Mouse (Mus musculus): Measurements from ENCODE around the gene Ebf1. TPM values are rescaled to one million over a fixed set of nuclear protein-coding genes. Genes with fewer than 3 reads are reported as not detected.

Ebf1 gene
- polyA plus RNA-seq, 1 experiment from 2014 or later = 111 TPM

DNA sequence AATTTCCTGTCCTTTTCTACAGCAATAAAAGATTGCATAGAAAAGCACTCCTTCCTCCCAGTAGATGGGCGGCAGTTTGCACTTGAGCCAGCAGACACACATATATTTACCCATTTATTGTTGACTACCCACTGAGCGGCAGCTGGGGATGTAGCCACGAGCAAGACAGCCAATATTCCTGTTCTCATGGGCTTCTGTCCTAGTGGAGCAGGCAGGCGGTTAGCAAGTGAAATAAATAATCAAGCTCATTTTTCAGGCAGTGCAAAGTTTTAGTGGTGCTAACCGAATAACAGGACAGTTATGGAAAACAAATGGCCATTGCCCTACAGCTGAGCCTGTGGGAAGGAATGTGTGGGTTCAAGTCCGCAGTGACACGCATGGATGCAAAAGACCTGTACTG is 196.4 kb downstream of the Ebf1 start:
- ATAC-seq (ENCODE audit: low FRiP score) (no peak), DNase-seq (ENCODE audit: low spot score) (no peak)
- no peaks in the 10 kb centered on the region for H3K4me1 ChIP-seq (replicated peaks; ENCODE audit: control insufficient read depth, insufficient read depth, low read length)
- no peak overlapping the region for H3K4me2 ChIP-seq (replicated peaks; ENCODE audit: low read depth, low read length)
- H3K36me3 ChIP-seq (ENCODE audit: control insufficient read depth, insufficient read depth, low read length) = no peaks in the 10 kb centered on the region
- WGBS = 78% methylated on average over 7 of the region's 7 CpGs
- no peaks in the 10 kb centered on the region for H3K9me3 ChIP-seq (ENCODE audit: control insufficient read depth, low read length)
- no peaks in the 10 kb centered on the region for H3K27me3 ChIP-seq (ENCODE audit: control insufficient read depth, insufficient read depth, low read length)
- no peak overlapping the region for H3K4me3 ChIP-seq (ENCODE audit: low read depth, low read length)
- no peak overlapping the region for H3K27ac ChIP-seq (ENCODE audit: low read depth, low read length)
- H3K9ac ChIP-seq (ENCODE audit: low read depth, low read length) = no peak overlapping the region

- ATAC-seq (ENCODE audit: low FRiP score) = no peak
- WGBS = 82% methylated on average over 5 of the region's 5 CpGs
- H3K27me3 ChIP-seq (ENCODE audit: control insufficient read depth, insufficient read depth, low read length) = no peaks in the 10 kb centered on the region
Measured at GRCm38 (mm10) chr11:44814847-44815246, 197.7 kb downstream of the Ebf1 start.

GRCm38 (mm10) chr11:44815991-44816390 is 198.9 kb downstream of the Ebf1 start:
- 79% methylated on average over 4 of the region's 4 CpGs for WGBS
- ATAC-seq (ENCODE audit: low FRiP score) (no peak), DNase-seq (ENCODE audit: low spot score) (no peak)
- no peak overlapping the region for H3K4me3 ChIP-seq (ENCODE audit: low read depth, low read length)
- no peaks in the 10 kb centered on the region for H3K36me3 ChIP-seq (ENCODE audit: control insufficient read depth, insufficient read depth, low read length)
- H3K4me2 ChIP-seq (replicated peaks; ENCODE audit: low read depth, low read length) = no peak overlapping the region
- no peak overlapping the region for H3K27ac ChIP-seq (ENCODE audit: low read depth, low read length)
- H3K27me3 ChIP-seq (ENCODE audit: control insufficient read depth, insufficient read depth, low read length) = no peaks in the 10 kb centered on the region
- no peaks in the 10 kb centered on the region for H3K9me3 ChIP-seq (ENCODE audit: control insufficient read depth, low read length)
- no peaks in the 10 kb centered on the region for H3K4me1 ChIP-seq (replicated peaks; ENCODE audit: control insufficient read depth, insufficient read depth, low read length)
- H3K9ac ChIP-seq (ENCODE audit: low read depth, low read length) = no peak overlapping the region

More at GRCm38 (mm10) chr11:44814847-44815246, 197.7 kb downstream of the Ebf1 start:
- no peak overlapping the region for H3K9ac ChIP-seq (ENCODE audit: low read depth, low read length)
- no peaks in the 10 kb centered on the region for H3K36me3 ChIP-seq (ENCODE audit: control insufficient read depth, insufficient read depth, low read length)
- H3K9me3 ChIP-seq (ENCODE audit: control insufficient read depth, low read length) = no peaks in the 10 kb centered on the region
- no peaks in the 10 kb centered on the region for H3K4me1 ChIP-seq (replicated peaks; ENCODE audit: control insufficient read depth, insufficient read depth, low read length)
- DNase-seq (ENCODE audit: low spot score) = no peak
- H3K27ac ChIP-seq (ENCODE audit: low read depth, low read length) = no peak overlapping the region
- no peak overlapping the region for H3K4me3 ChIP-seq (ENCODE audit: low read depth, low read length)
- no peak overlapping the region for H3K4me2 ChIP-seq (replicated peaks; ENCODE audit: low read depth, low read length)

DNA sequence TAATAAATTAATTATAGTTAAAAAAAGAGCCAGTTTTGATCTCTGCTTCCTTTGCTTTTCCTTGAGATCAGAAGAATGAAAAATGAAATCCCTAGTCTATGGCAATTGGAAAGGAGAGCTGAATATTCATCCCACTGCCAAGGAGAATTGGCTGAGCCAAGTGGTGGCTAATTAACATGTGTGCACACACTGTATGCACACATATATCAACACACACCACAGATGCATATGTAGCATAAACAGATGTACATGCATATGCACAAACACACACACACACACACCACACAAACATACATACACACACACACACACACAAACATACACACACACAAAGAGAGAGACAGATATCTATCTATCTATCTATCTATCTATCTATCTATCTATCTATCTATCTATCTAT is 205.2 kb downstream of the Ebf1 start:
- no peaks in the 10 kb centered on the region for H3K36me3 ChIP-seq (ENCODE audit: control insufficient read depth, insufficient read depth, low read length)
- no peak overlapping the region for H3K4me3 ChIP-seq (ENCODE audit: low read depth, low read length)
- DNase-seq (ENCODE audit: low spot score) = no peak
- H3K4me2 ChIP-seq (replicated peaks; ENCODE audit: low read depth, low read length) = no peak overlapping the region
- no peak overlapping the region for H3K27ac ChIP-seq (ENCODE audit: low read depth, low read length)
- no peak overlapping the region for H3K9ac ChIP-seq (ENCODE audit: low read depth, low read length)
- H3K27me3 ChIP-seq (ENCODE audit: control insufficient read depth, insufficient read depth, low read length) = no peaks in the 10 kb centered on the region
- H3K4me1 ChIP-seq (replicated peaks; ENCODE audit: control insufficient read depth, insufficient read depth, low read length) = no peaks in the 10 kb centered on the region
- ATAC-seq (ENCODE audit: low FRiP score) = no peak
- no peaks in the 10 kb centered on the region for H3K9me3 ChIP-seq (ENCODE audit: control insufficient read depth, low read length)

- ATAC-seq (ENCODE audit: low FRiP score) = peak; percentile 62
- H3K9me3 ChIP-seq (ENCODE audit: control insufficient read depth, low read length) = no peaks in the 10 kb centered on the region
- H3K4me2 ChIP-seq (replicated peaks; ENCODE audit: low read depth, low read length) = peak overlapping the region; percentile 17
- no peak overlapping the region for H3K4me3 ChIP-seq (ENCODE audit: low read depth, low read length)
- WGBS = 11% methylated on average over 14 of the region's 14 CpGs
- peak; percentile 55 for DNase-seq (ENCODE audit: low spot score)
- H3K27ac ChIP-seq (ENCODE audit: low read depth, low read length) = peak overlapping the region; percentile 76
- no peaks in the 10 kb centered on the region for H3K27me3 ChIP-seq (ENCODE audit: control insufficient read depth, insufficient read depth, low read length)
- 0 out of 2 replicates have a peak, but pooled peaks cover 4% of the 10 kb centered on the region for H3K4me1 ChIP-seq (replicated peaks; ENCODE audit: control insufficient read depth, insufficient read depth, low read length)
- peak overlapping the region; percentile 2 for H3K9ac ChIP-seq (ENCODE audit: low read depth, low read length)
- H3K36me3 ChIP-seq (ENCODE audit: control insufficient read depth, insufficient read depth, low read length) = no peaks in the 10 kb centered on the region
Measured at GRCm38 (mm10) chr11:44832227-44832939, 215.3 kb downstream of the Ebf1 start.

GRCm38 (mm10) chr11:44832940-44833254 is 215.8 kb downstream of the Ebf1 start:
- Histone ChIP-seq H3K27me3 (ENCODE audit: control insufficient read depth, insufficient read depth, low read length) (no peaks in the 10 kb centered on the region), H3K4me2 (replicated peaks; ENCODE audit: low read depth, low read length) (peak overlapping the region; percentile 29), H3K27ac (ENCODE audit: low read depth, low read length) (peak overlapping the region; percentile 76), H3K4me1 (replicated peaks; ENCODE audit: control insufficient read depth, insufficient read depth, low read length) (0 out of 2 replicates have a peak, but pooled peaks cover 4% of the 10 kb centered on the region), H3K4me3 (ENCODE audit: low read depth, low read length) (no peak overlapping the region), H3K9ac (ENCODE audit: low read depth, low read length) (no peak overlapping the region), H3K9me3 (ENCODE audit: control insufficient read depth, low read length) (no peaks in the 10 kb centered on the region), H3K36me3 (ENCODE audit: control insufficient read depth, insufficient read depth, low read length) (no peaks in the 10 kb centered on the region)
- DNase-seq (ENCODE audit: low spot score) (peak; percentile 55), ATAC-seq (ENCODE audit: low FRiP score) (no peak; the same call in 1 of the 2 replicates)
- under 1% methylated on average over 4 of the region's 4 CpGs for WGBS

GRCm38 (mm10) chr11:44833351-44833996 is 216.4 kb downstream of the Ebf1 start:
- 23% methylated on average over 18 of the region's 18 CpGs for WGBS
- peak; percentile 68 for DNase-seq (ENCODE audit: low spot score)
- Histone ChIP-seq H3K27ac (ENCODE audit: low read depth, low read length) (peak overlapping the region; percentile 76), H3K27me3 (ENCODE audit: control insufficient read depth, insufficient read depth, low read length) (no peaks in the 10 kb centered on the region), H3K4me1 (replicated peaks; ENCODE audit: control insufficient read depth, insufficient read depth, low read length) (0 out of 2 replicates have a peak, but pooled peaks cover 4% of the 10 kb centered on the region), H3K9me3 (ENCODE audit: control insufficient read depth, low read length) (no peaks in the 10 kb centered on the region), H3K4me2 (replicated peaks; ENCODE audit: low read depth, low read length) (peak overlapping the region; percentile 29), H3K9ac (ENCODE audit: low read depth, low read length) (no peak overlapping the region), H3K4me3 (ENCODE audit: low read depth, low read length) (no peak overlapping the region), H3K36me3 (ENCODE audit: control insufficient read depth, insufficient read depth, low read length) (no peaks in the 10 kb centered on the region)
- peak; percentile 38; the same call in 1 of the 2 replicates for ATAC-seq (ENCODE audit: low FRiP score)

- Histone ChIP-seq H3K9me3 (ENCODE audit: control insufficient read depth, low read length) (no peaks in the 10 kb centered on the region), H3K4me1 (replicated peaks; ENCODE audit: control insufficient read depth, insufficient read depth, low read length) (0 out of 2 replicates have a peak, but pooled peaks cover 4% of the 10 kb centered on the region), H3K4me3 (ENCODE audit: low read depth, low read length) (no peak overlapping the region), H3K36me3 (ENCODE audit: control insufficient read depth, insufficient read depth, low read length) (no peaks in the 10 kb centered on the region), H3K4me2 (replicated peaks; ENCODE audit: low read depth, low read length) (no peak overlapping the region), H3K9ac (ENCODE audit: low read depth, low read length) (no peak overlapping the region), H3K27ac (ENCODE audit: low read depth, low read length) (no peak overlapping the region), H3K27me3 (ENCODE audit: control insufficient read depth, insufficient read depth, low read length) (no peaks in the 10 kb centered on the region)
- no peak for ATAC-seq (ENCODE audit: low FRiP score)
- peak; percentile 26 for DNase-seq (ENCODE audit: low spot score)
- WGBS = 58% methylated on average over 5 of the region's 5 CpGs
Measured at GRCm38 (mm10) chr11:44835166-44835565, 218.0 kb downstream of the Ebf1 start.

GRCm38 (mm10) chr11:44837592-44837991 is 220.5 kb downstream of the Ebf1 start:
- DNase-seq (ENCODE audit: low spot score) (no peak), ATAC-seq (ENCODE audit: low FRiP score) (no peak)
- Histone ChIP-seq H3K4me3 (ENCODE audit: low read depth, low read length) (no peak overlapping the region), H3K9ac (ENCODE audit: low read depth, low read length) (no peak overlapping the region), H3K4me1 (replicated peaks; ENCODE audit: control insufficient read depth, insufficient read depth, low read length) (peaks cover 9% of the 10 kb centered on the region; the same call in 1 of the 2 replicates), H3K36me3 (ENCODE audit: control insufficient read depth, insufficient read depth, low read length) (no peaks in the 10 kb centered on the region), H3K27me3 (ENCODE audit: control insufficient read depth, insufficient read depth, low read length) (no peaks in the 10 kb centered on the region), H3K9me3 (ENCODE audit: control insufficient read depth, low read length) (no peaks in the 10 kb centered on the region), H3K4me2 (replicated peaks; ENCODE audit: low read depth, low read length) (no peak overlapping the region), H3K27ac (ENCODE audit: low read depth, low read length) (no peak overlapping the region)
- 72% methylated on average over 2 of the region's 2 CpGs for WGBS
